ENCODE assay signal across 28 mouse cellular contexts in genomic region chr2:102378381-102378780, GRCm38 (mm10).
"Had no signal": no experiment of that assay in that cellular context is flagged by ENCODE, and none has a peak within 500 bp of the region (broad histone marks: within the 10 kb centered on the region; RNA-seq: fewer than 3 reads in every experiment).

No protein-coding gene starts in this region.

- H3K4me2 ChIP-seq: embryonic facial prominence, embryonic 12.5 days; embryonic facial prominence, embryonic 13.5 days; embryonic facial prominence, embryonic 15.5 days; forebrain, embryonic 12.5 days; forebrain, embryonic 13.5 days; forebrain, embryonic 15.5 days had no signal

- H3K4me3 ChIP-seq: embryonic facial prominence, embryonic 10.5 days; embryonic facial prominence, embryonic 12.5 days; embryonic facial prominence, embryonic 13.5 days; embryonic facial prominence, embryonic 15.5 days; erythroblast, embryonic 14.5 days; forebrain, embryonic 10.5 days; forebrain, embryonic 12.5 days; forebrain, embryonic 13.5 days; forebrain, embryonic 15.5 days; gastrocnemius, adult 2 months had no signal

- H3K9me3 ChIP-seq: embryonic facial prominence, embryonic 10.5 days; embryonic facial prominence, embryonic 12.5 days; embryonic facial prominence, embryonic 15.5 days; forebrain, embryonic 10.5 days; forebrain, embryonic 12.5 days; forebrain, embryonic 13.5 days; forebrain, embryonic 15.5 days had no signal

- H3K27ac ChIP-seq: embryonic facial prominence, embryonic 10.5 days; embryonic facial prominence, embryonic 12.5 days; embryonic facial prominence, embryonic 13.5 days; embryonic facial prominence, embryonic 15.5 days; forebrain, embryonic 10.5 days; forebrain, embryonic 12.5 days; forebrain, embryonic 13.5 days; forebrain, embryonic 15.5 days had no signal

- ATAC-seq: forebrain, embryonic 13.5 days; forebrain, embryonic 14.5 days; forebrain, embryonic 15.5 days; forebrain, embryonic 16.5 days; forebrain, postnatal 0 days had no signal

- H3K9ac ChIP-seq: embryonic facial prominence, embryonic 12.5 days; embryonic facial prominence, embryonic 13.5 days; embryonic facial prominence, embryonic 15.5 days; forebrain, embryonic 12.5 days; forebrain, embryonic 13.5 days; forebrain, embryonic 15.5 days; forebrain, postnatal 0 days had no signal

- DNase-seq: cerebellum, adult 2 months; cerebellum, adult 8-10 months; cerebellum, adult 9-10 months; cerebellum, adult 9-11 months; cerebellum, postnatal 10 days; cerebellum, postnatal 14 days; cerebellum, postnatal 25 days; cerebellum, postnatal 36 days; embryo, embryonic 11 days; forebrain, postnatal 0 days; gastrocnemius, adult 2 months; gastrocnemius, postnatal 10 days; gastrocnemius, postnatal 14 days; gastrocnemius, postnatal 25 days; gastrocnemius, postnatal 36 days; heart, adult 11 months; heart, adult 18-20 months had no signal

- H3K27me3 ChIP-seq: embryonic facial prominence, embryonic 12.5 days; embryonic facial prominence, embryonic 13.5 days; embryonic facial prominence, embryonic 15.5 days; forebrain, embryonic 12.5 days; forebrain, embryonic 13.5 days; forebrain, embryonic 15.5 days had no signal

- H3K36me3 ChIP-seq: forebrain, embryonic 12.5 days had no signal
